Mouse (Mus musculus) E14TG2a.4 (cell line): ENCODE measurements at regions not wholly inside any gene's neighbourhood (a gene's known extent, or its start where the extent isn't known, plus 50 kb on each side); places are given as distances from the start of the nearest gene placed in this dataset.

Source experiments
- CTCF ChIP-seq: conservative IDR thresholded peaks from 2 replicates; pipeline ENCODE4 v1.5.1; 2014; ENCODE audit warnings: low read length
- NANOG ChIP-seq: IDR thresholded peaks from 2 replicates; pipeline ENCODE4 v1.6.1; 2014; ENCODE audit warnings: borderline replicate concordance, low read length, mixed read lengths
- POU5F1 ChIP-seq: IDR thresholded peaks from 2 replicates; pipeline ENCODE4 v1.6.1; 2014; ENCODE audit warnings: low read length, borderline replicate concordance

DNA sequence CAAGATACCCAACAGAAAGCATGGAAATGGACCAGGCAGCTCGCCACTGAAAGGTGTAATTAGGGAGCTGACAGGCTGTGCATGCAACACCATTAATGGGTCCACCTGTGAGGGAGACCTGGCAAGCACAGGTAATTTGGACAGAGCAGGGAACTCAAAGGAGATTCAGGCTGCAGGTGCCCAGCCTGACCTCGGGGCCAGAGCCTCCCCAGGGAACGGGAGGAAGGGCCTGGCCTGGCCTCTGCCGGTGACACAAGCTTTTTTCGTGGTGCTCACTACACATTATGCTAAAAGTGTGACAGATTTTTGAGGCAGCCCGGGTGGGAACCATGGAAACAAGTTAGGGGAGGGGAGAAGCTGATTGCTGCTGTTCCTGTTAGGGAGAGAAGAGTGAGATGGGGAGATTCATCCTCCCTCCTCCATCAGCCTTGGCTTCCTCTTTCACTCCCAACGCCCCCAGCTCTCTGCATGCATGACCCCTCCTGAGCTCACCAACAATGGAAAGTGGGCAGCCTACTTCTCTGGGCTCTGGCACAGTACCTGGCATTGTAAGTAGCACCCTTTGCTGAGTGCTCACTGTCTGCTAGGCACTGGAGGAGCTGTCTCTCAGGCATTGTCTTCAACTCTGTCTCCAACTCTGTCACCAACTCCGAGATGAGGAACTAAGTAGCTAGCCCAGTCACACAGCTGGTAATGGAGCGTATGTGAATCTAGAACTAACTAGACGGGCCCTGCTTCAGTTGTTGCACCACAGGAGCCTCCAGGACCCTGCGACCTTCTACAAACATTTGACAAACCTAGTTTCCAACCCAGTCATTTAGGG, 218.9 kb upstream of the Nxpe4 start:
- no peak for TF ChIP-seq CTCF
- TF ChIP-seq NANOG: no peak
- no peak for TF ChIP-seq POU5F1
